Mouse (Mus musculus) liver, adult 2 months (tissue): ENCODE results near the gene Als2cr12. TPM values are rescaled to one million over a fixed set of nuclear protein-coding genes. Genes with fewer than 3 reads are reported as not detected.

ENCODE experiments used
- DNase-seq: peaks from one replicate; pipeline ENCODE4 v3.0.0-alpha.2; 2011; ENCODE audit warnings: low read depth, low spot score; ENCODE audit errors: extremely low read depth
- H3K27ac ChIP-seq: fragments of 200-500 bp; replicated peaks from 2 replicates; pipeline ENCODE4 v1.5.1; 2012; ENCODE audit warnings: low read depth, mild to moderate bottlenecking, control low read depth, inconsistent platforms, low read length; ENCODE audit not compliant: insufficient read depth
- H3K27me3 ChIP-seq: fragments of 200-500 bp; 2 replicates; pipeline ENCODE4 v1.6.1; 2012; ENCODE audit warnings: mild to moderate bottlenecking, moderate library complexity, low read length, inconsistent platforms; ENCODE audit not compliant: control insufficient read depth, insufficient read depth
- H3K36me3 ChIP-seq: fragments of 200-500 bp; 2 replicates; pipeline ENCODE4 v1.6.1; 2012; ENCODE audit warnings: low read length, inconsistent platforms; ENCODE audit not compliant: control insufficient read depth, insufficient read depth
- H3K4me1 ChIP-seq: fragments of 200-500 bp; 2 replicates; pipeline ENCODE4 v1.6.1; 2011; ENCODE audit warnings: low read length; ENCODE audit not compliant: control insufficient read depth, insufficient read depth
- H3K4me3 ChIP-seq: fragments of 200-500 bp; 2 replicates; pipeline ENCODE4 v1.5.1; 2011; ENCODE audit warnings: low read depth, mild to moderate bottlenecking, control low read depth, low read length, moderate library complexity; ENCODE audit not compliant: insufficient read depth
- H3K79me2 ChIP-seq: fragments of 200-500 bp; 2 replicates; pipeline ENCODE4 v1.6.1; 2012; ENCODE audit warnings: inconsistent platforms, mild to moderate bottlenecking, low read length, moderate library complexity; ENCODE audit not compliant: control insufficient read depth, insufficient read depth
- H3K9ac ChIP-seq: fragments of 200-500 bp; 2 replicates; pipeline ENCODE4 v1.6.1; 2012; ENCODE audit warnings: low read depth, mild to moderate bottlenecking, control low read depth, inconsistent platforms, low read length
- CTCF ChIP-seq: fragments of 200-500 bp; IDR thresholded peaks from 2 replicates; pipeline ENCODE4 v1.5.1; 2011; ENCODE audit warnings: low read depth, low read length, control low read depth
- POLR2A ChIP-seq: fragments of 200-500 bp; IDR thresholded peaks from 2 replicates; pipeline ENCODE4 v1.6.1; 2011; ENCODE audit warnings: low read length, control low read depth; ENCODE audit not compliant: insufficient read depth; ENCODE audit errors: extremely low read depth
- WGBS: fragments of 180-500 bp; shearing (Covaris S2); methylation state at CpG from one replicate; pipeline ENCODE4 v1.1.7; 2018; 5-methylcytosine and 5-hydroxymethylcytosine counted together
- polyA plus RNA-seq: library from polyadenylated mRNA; depleted of rRNA; stranded (reverse); fragments of >200 nt; gene quantifications from 2 replicates; pipeline ENCODE4 v1.2.3, GENCODE M21; 2012
- total RNA-seq: library from RNA; depleted of rRNA; stranded (reverse); fragments of >200 nt; gene quantifications from 2 replicates; pipeline ENCODE4 v1.2.3, GENCODE M21; 2014

Als2cr12 gene
- total and polyA plus RNA-seq, 2 experiments, result 0.74 TPM; not detected in 1

- peaks cover 85% of the 10 kb centered on the region for H3K36me3 ChIP-seq
- 78% methylated on average over 7 of the region's 7 CpGs for WGBS
- no peaks in the 10 kb centered on the region for H3K27me3 ChIP-seq
- TF ChIP-seq POLR2A, result no peak
- no peak for TF ChIP-seq CTCF
- H3K79me2 ChIP-seq, result peaks cover 25% of the 10 kb centered on the region; the same call in 1 of the 2 replicates
- H3K4me3 ChIP-seq, result no peak overlapping the region
- no peaks in the 10 kb centered on the region; the same call in 1 of the 2 replicates for H3K4me1 ChIP-seq
- DNase-seq, result no peak
- no peak overlapping the region for H3K27ac ChIP-seq
- no peak overlapping the region for H3K9ac ChIP-seq
Observed at GRCm38 (mm10) chr1:58735962-58736361, 40.2 kb upstream of the Als2cr12 start.

DNA sequence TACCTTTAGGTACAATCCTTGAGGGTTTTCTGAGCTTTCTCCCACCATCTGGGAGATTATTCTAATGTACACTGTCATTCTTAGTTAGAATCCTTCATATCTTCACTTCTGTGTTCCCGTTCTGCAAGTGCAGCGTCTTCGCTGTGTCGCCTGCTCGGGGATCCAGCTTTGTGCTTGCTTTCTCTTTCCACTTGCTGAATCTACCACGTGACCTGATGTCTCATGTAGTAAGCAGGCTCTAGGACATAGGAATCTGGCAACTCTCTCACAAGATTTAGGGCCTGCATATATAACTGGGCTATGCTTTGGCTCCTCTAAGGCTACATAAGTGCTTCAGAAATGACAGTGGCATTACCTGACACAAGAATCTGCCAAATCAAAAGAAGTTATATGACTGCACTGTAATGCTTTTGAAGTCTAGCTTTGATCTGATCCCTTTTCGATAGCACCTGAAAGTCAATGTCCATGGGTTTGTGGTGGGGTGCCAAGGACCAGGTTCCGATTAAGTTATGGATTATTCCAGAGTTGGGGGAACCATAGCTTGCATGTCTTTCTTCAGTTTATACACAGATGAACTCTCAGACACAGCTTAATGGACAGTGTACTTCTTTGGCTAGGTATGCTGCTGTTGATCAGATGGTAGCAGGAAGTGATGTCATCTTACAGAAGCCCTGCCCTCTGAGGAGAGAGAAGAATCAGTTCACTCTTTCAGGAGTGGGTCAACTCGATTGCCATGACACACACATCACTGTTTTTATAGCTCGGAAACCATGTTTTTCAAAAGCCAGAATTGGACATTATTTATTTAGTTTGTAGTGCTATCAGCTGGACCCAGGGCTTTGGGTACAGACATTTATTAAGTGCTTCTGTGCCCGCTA, 38.5 kb upstream of the Als2cr12 start:
- no peak for TF ChIP-seq POLR2A
- no peak for TF ChIP-seq CTCF

GRCm38 (mm10) chr1:58733636-58734035, 37.8 kb upstream of the Als2cr12 start:
- Histone ChIP-seq H3K4me3 (no peak overlapping the region), H3K79me2 (peaks cover 26% of the 10 kb centered on the region; the same call in 1 of the 2 replicates), H3K9ac (no peak overlapping the region), H3K36me3 (peaks cover 83% of the 10 kb centered on the region), H3K27ac (no peak overlapping the region), H3K4me1 (peaks cover 6% of the 10 kb centered on the region; the same call in 1 of the 2 replicates), H3K27me3 (no peaks in the 10 kb centered on the region)
- TF ChIP-seq POLR2A (no peak), CTCF (no peak)
- DNase-seq, result no peak
- 86% methylated on average over 2 of the region's 2 CpGs for WGBS

More for the DNA sequence above, 38.5 kb upstream of the Als2cr12 start:
- H3K79me2 ChIP-seq, result peaks cover 20% of the 10 kb centered on the region; the same call in 1 of the 2 replicates
- H3K4me1 ChIP-seq, result peaks cover 3% of the 10 kb centered on the region; the same call in 1 of the 2 replicates
- H3K36me3 ChIP-seq, result peaks cover 81% of the 10 kb centered on the region
- H3K9ac ChIP-seq, result no peak overlapping the region
- 90% methylated on average over 11 of the region's 11 CpGs for WGBS
- DNase-seq, result no peak
- no peak overlapping the region for H3K27ac ChIP-seq
- no peaks in the 10 kb centered on the region for H3K27me3 ChIP-seq
- H3K4me3 ChIP-seq, result no peak overlapping the region

- no peaks in the 10 kb centered on the region for H3K27me3 ChIP-seq
- no peak for TF ChIP-seq POLR2A
- TF ChIP-seq CTCF, result no peak
- H3K4me3 ChIP-seq, result no peak overlapping the region
- H3K36me3 ChIP-seq, result peaks cover 60% of the 10 kb centered on the region
- H3K27ac ChIP-seq, result no peak overlapping the region
- 93% methylated on average over 3 of the region's 3 CpGs for WGBS
- H3K4me1 ChIP-seq, result peaks cover 25% of the 10 kb centered on the region
- no peak overlapping the region for H3K9ac ChIP-seq
- H3K79me2 ChIP-seq, result peaks cover 28% of the 10 kb centered on the region
- DNase-seq, result no peak
Observed at GRCm38 (mm10) chr1:58728590-58728868, 32.7 kb upstream of the Als2cr12 start.

- WGBS, result 74% methylated on average over 10 of the region's 10 CpGs
Observed at GRCm38 (mm10) chr1:58727747-58728589, 32.2 kb upstream of the Als2cr12 start.

More at GRCm38 (mm10) chr1:58727747-58728589, 32.2 kb upstream of the Als2cr12 start:
- Histone ChIP-seq H3K4me1 (peaks cover 28% of the 10 kb centered on the region), H3K4me3 (no peak overlapping the region), H3K36me3 (peaks cover 55% of the 10 kb centered on the region), H3K79me2 (peaks cover 30% of the 10 kb centered on the region), H3K27me3 (no peaks in the 10 kb centered on the region), H3K9ac (0 out of 2 replicates have a peak overlapping the region, but pooled peaks have one; percentile 53), H3K27ac (peak overlapping the region; percentile 48)
- no peak for DNase-seq
- no peak for TF ChIP-seq POLR2A
- no peak for TF ChIP-seq CTCF
